Mouse (Mus musculus): ENCODE data around the gene Ltk.

Gene Ltk

GRCm38 (mm10) chr2:119758844-119759835 is 1.1 kb downstream of the Ltk start:
- WGBS, result 11% methylated on average over 44 of the region's 44 CpGs

DNA sequence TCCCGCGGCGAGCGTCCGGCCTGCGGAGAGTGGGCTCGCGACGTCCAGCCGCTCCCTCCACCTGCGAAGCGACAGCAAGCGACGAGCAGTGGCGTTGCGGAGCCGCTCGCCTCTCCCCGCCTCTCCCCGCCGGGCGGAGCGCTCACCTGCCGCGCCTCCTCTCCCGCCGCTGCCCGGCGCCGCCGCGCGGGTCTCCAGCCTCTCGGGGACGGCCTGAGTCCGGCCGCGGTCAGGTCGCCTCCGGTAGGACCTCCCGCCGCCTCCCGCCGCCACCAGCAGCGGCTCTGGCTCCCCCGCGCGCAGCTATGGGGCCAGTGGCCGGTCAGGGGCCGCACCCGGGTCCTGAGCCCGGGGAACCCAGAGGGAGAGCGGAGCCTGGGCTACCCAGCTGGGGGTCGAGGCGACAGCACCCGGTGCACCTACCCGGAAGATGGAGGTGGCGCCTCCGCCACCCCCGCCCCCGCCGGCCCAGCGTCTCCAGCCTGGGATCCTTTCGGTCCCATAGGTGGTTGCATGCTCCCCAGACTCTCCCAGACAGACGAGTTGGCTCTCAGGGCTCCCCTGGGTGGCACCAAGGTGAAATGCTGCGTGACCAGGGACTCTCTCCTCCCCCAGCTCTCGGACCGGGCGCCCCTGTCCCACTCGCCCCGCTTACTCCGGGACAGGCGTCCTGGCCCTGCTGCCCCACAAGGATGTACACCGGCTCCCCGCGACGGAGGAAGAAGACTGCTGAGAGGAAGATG is 2.0 kb downstream of the Ltk start:
- under 1% methylated on average over 75 of the region's 77 CpGs for WGBS

DNA sequence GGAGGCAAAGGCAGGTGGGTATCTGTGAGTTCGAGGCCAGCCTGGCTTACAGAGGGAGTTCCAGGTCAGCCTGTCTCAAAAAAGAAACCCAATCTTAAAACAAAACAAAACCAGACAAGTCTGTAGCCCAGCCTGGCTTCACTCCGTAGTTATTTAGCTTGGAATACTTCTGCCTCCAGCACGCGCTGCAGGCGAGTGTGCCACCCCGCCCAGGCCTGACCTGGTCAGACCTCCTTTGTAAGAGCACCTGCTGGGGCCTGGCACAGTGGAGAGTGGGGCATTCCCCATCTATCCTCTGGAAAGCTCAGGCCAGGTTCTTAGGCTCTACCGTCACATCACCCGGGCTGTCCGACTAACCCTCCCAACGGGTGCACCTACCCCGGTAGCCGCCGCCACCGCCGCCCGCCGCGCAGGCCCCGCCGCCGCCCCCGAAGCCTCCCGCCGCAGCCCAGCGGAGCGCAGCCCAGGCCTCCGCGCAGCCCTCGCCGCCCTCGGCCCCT is 2.6 kb downstream of the Ltk start:
- WGBS, result 5% methylated on average over 31 of the region's 31 CpGs

DNA sequence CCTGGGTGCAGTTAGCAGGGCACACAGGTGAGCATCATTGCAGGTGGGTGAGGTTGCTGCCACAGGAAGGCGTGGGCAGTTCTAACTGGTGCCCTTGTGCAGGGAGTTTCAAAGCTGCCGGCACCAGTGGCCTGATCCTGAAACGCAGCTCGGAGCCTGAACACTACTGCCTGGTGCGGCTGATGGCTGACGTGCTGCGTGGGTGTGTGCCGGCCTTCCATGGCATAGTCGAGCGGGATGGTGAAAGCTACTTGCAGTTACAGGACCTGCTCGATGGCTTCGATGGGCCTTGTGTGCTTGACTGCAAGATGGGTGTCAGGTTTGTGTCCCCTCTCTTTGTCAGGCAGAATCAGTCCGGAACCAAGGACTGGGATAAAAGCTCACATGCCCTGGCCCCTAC is 11.0 kb downstream of the Ltk start:
- WGBS, result 62% methylated on average over 13 of the region's 13 CpGs

DNA sequence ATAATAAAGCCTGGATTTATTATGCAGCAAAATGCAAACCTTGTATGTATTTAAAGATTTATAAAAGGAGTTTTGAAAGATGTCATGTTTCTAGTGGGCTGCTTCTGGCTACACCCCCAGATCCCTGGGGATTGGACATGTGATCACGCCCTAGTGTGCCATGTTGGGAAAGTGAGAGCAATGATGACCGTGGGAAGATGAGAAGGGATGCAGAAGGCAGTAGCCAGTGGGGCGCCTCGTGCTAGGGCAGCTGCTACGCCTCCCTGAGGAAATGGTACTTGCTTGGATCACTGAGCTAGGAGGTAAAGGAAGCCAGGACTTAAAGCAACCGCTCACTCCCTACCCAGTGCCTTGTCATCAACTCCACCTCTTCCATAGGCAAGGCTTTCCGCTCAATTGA is 12.7 kb downstream of the Ltk start:
- 62% methylated on average over 7 of the region's 7 CpGs for WGBS

- WGBS, result 22% methylated on average over 1 of the region's 1 CpGs
Observed at GRCm38 (mm10) chr2:119745281-119745680, 14.9 kb downstream of the Ltk start.

DNA sequence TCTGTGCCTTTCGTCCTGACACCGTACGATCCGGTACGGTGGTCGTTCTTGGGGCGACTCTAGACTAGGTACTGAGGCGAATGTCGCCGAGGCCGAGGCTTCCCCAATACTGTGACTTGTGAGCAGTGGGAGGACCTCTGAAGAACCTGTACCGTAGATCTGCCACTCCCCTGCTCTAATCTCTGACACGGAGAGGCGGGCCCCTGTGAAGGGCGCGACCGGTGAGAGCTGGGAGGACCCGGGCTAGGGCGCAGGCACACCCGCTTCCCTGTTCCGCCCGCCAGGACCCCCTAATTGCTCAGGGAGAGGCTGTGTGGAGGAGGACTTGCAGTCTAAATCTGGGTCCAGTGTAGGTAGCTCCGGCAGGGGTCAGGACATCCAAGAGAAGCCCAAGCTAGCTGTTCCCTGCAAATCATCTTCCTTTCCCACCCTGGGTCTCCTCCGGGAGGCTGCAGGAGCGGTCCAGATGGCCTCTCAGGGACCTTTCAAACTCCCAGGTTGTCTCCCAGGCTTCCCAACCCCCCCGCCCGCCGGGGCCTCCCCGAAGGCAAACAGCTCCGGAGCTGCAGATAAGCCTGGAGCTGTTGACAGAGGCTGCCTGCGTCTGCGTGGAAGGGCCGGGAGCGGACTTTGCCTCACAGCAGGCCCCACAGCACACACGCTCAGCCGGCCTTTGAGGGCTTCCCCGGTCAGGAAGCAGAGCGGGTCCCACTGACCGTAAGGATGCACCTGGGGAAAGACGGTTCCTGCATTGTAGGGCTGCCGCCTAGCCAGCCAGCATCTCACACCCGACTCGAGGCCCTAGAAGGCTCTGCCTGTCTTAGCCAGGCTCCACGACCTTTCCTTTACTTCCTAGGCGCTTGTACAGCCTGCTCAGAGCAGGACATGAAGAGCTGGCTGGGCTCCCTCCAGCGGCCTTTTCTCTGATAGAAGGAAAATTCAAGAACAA is 15.8 kb downstream of the Ltk start:
- 23% methylated on average over 46 of the region's 46 CpGs for WGBS

DNA sequence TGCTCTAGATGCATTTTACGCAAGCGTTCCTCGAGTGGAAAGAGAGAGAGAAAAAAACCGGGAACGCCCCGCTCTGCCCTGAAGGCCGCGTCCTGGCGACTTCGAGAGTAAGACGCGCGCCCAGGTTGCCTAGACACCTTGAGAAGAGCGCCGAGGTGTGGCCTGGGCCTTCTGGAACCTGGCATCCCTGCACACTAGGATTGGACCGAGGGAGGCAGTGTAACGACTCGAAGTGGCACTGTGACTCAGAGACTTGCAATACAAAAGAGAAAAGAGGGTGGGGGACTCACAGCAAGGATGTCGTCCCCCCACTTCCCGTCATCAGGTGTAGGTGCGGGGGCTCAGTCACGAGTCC is 16.4 kb downstream of the Ltk start:
- 18% methylated on average over 22 of the region's 22 CpGs for WGBS

DNA sequence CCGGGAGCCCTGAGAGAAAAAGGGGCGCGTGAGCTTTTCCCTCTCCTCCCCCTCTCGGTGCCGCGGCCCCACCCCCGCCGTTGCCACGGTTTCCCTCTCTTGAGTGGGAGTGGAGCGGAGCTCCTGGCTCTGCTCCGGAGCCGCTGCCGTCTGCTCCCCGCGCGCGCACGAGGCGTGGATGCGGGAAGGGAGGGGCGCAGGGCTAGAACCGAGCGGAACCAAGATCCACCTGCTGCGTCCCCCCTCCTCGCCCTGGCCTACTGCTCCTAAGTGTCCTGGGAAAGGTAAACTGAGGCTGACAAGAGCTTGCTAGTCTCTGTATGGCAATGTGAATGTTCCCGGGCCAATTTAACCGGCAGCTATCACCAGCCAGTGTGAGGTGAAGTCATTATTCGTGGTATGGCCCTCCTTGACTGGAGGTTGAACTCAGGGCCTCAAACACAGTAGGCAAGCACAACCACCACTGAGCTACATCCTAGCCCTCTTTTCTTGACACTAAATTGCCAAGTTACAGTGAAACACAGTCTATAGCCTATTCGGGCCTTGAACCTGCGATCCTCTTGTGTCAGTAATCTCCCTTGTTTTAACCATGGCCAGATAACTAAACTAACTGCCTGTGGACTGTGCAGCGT is 16.9 kb downstream of the Ltk start:
- WGBS, result 9% methylated on average over 29 of the region's 31 CpGs

DNA sequence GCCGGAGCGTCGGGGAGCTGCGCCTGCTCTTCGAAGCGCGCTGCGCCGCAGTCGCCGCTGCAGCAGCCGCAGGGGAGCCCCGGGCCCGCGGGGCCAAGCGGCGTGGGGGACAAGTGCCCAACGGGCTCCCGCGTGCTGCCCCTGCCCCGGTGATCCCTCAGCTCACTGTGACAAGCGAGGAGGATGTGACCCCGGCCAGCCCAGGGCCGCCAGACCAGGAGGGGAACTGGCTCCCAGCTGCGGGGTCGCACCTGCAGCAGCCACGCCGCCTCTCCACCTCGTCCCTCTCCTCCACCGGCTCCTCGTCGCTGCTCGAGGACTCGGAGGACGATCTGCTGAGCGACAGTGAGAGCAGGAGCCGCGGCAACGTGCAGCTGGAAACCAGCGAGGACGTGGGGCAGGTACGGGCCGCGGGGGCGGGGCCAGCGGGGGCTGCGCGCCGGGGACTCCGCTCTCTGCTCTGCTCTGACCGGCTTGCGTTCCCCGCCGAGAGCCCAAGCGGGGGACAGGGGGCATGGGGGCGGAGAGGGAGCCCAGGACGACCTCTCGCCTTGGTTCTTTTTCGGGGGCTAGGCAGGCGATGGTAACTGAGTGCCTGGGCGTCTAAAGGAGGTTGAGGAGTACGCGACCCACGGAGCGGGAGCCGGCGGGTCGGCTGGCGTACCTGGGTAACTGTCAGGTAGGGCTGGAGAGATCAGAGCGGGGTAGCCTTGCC is 17.6 kb downstream of the Ltk start:
- WGBS, result under 1% methylated on average over 70 of the region's 70 CpGs

- WGBS, result 3% methylated on average over 45 of the region's 53 CpGs
Observed at GRCm38 (mm10) chr2:119741581-119742411, 18.4 kb downstream of the Ltk start, which contains the start of gene Itpka. Gene Itpka, plus strand, starts transcription at chr2:119742337.

DNA sequence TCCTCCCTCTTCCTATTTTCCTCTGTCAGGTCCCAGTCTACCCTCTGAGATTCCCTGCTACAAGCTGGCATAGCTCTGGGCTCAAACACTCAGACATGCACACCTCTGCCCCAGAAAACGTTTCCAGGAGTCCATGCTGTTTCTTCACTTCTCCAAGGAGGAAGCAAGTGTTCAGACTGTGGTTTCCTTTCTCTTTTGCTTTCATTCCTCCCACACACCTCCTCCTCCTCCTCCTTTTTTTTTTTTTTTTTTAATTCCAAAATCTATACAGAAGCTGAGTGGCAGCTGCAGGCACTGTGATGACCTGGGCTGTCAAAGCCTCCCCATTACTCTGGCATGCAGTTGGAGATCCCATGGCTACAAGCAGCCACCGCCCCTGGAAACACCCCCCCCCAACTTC is 19.7 kb downstream of the Ltk start:
- whole genome bisulfite sequencing, result 34% methylated on average over 2 of the region's 2 CpGs

DNA sequence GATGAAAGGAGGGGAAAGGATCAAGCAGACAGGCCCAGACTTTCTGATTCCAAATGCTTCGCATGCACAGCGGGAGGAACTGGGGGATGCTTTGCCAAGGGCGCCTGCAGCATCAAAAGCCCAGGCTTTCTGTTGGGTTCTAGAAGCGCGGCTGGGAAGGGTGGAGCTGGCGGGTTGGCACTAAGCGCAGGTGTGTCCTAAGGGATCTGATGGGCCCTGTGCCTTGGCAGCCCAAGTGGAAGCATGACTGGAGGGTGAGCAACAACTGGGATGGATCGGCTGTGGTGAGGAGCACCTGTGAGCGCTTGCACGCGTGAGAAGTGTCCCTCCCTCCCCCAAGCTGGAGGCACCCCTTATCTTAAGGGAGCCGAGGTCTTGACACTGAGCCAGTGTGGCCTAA is 23.1 kb downstream of the Ltk start:
- 29% methylated on average over 12 of the region's 12 CpGs for WGBS

DNA sequence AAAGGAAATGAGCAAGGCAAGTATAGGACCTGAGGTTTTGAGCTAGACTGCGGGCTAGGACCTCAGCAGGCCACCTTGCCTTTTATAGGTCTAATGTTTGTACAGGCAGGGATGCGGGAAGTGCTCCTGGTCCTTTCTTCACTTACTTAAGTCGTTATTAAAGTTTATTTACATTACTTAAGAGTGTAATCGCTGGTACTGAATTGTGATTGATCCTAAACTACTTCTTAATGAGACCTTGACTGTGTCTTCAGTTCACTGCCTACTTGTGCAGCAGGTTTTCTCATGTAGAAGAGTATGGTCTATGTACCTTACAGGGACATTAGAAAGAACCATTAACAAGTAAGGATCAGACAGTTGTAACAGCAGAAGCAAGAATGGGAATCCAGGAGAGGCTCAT is 29.5 kb downstream of the Ltk start:
- 90% methylated on average over 4 of the region's 4 CpGs for WGBS

DNA sequence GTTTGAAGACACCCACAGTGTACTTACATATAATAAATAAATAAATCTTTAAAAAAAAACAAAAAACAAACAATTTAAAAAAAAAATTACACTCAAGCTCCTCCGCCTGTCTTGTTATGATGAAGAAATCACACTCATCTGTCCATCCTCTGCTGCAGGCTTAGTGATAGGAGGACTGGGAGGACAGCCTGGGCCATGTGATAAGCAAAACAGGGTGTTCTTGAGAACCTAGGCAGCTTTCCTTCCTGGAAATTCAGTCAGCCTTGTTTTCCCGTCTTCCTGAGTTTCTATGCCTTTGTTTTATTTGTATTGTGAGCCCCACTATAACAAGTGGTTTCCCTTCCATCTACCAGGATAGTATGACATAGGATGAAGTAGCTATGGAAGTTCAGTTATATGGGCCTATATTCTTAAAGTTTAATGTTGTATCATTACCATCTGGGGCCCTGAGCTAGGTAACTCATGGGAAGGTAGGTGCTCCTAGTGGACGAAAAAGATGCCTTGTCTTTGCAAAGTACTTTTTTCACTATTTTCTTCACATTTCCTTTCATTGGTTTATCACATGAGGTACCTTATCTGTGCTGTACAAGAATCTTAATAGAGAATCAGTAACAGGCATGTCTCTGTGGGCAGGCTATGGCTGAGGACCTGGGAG is 32.3 kb downstream of the Ltk start:
- WGBS, result 94% methylated on average over 3 of the region's 3 CpGs

- 72% methylated on average over 8 of the region's 8 CpGs for WGBS
Observed at GRCm38 (mm10) chr2:119721070-119721469, 39.2 kb downstream of the Ltk start.

- 85% methylated on average over 2 of the region's 2 CpGs for WGBS
Observed at GRCm38 (mm10) chr2:119715868-119716267, 44.4 kb downstream of the Ltk start.

DNA sequence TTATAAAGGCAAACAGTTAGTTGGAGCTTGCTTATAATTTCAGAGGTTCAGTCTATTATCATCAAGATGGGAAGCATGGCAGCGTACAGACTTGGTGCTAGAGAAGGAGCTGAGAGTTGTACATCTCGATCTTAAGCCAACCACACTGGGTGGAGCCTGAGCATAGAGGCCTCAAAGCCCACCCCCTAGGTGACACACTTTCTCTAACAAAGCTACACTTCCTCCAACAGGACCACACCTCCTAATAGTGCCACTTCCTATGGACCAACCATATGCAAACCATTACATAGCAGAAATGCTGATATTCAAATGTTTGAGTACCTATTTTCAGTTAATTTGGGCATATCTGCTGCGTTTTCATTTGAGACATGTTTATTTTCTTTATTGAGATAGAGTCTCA is 50.2 kb downstream of the Ltk start:
- WGBS, result 86% methylated on average over 3 of the region's 3 CpGs

GRCm38 (mm10) chr2:119707676-119708075 is 52.6 kb downstream of the Ltk start:
- WGBS, result 57% methylated on average over 3 of the region's 3 CpGs
